Mouse (Mus musculus) megakaryocyte-erythroid progenitor cell, adult 5-6 weeks (primary cell): ENCODE results near the gene Ophn1. TPM values are rescaled to one million over a fixed set of nuclear protein-coding genes. Genes with fewer than 3 reads are reported as not detected.

Source experiments
- ATAC-seq: replicated peaks from 2 replicates; pipeline ENCODE4 v1.8.0; 2016; ENCODE audit warnings: mild to moderate bottlenecking, inconsistent platforms; ENCODE audit not compliant: severe bottlenecking, poor library complexity, low FRiP score, low TSS enrichment
- total RNA-seq, 2 experiments: library from RNA; stranded (forward) in 1 of 2; stranded (reverse) in 1 of 2; fragments of 200-1000, 215-1000 nt in 1 of 2; fragments of >200 nt in 1 of 2; fragmentation: Nextera tagmentation in 1 of 2; gene quantifications; 2 replicates each; pipeline ENCODE4 v1.2.3; 2014 to 2017

Ophn1 gene
- total RNA-seq (2014; fragmentation: Nextera tagmentation): 3.3 TPM in 1 of 2 replicates, not detected in the other
- 0.42 and 1.7 TPM in 2 replicates for total RNA-seq (2017)

GRCm38 (mm10) chrX:98890406-98891116 lies at the start of gene Ophn1:
Ophn1 (minus strand) TSS chrX:98891025.
- 0 out of 2 replicates have a peak, but pooled peaks have one; percentile 41 for ATAC-seq

- ATAC-seq: peak; percentile 73
These were observed 46.9 kb upstream of the Ophn1 start for GRCm38 (mm10) chrX:98937555-98938294.

GRCm38 (mm10) chrX:98936707-98937554 lies 46.1 kb upstream of the Ophn1 start:
- ATAC-seq: peak; percentile 88

DNA sequence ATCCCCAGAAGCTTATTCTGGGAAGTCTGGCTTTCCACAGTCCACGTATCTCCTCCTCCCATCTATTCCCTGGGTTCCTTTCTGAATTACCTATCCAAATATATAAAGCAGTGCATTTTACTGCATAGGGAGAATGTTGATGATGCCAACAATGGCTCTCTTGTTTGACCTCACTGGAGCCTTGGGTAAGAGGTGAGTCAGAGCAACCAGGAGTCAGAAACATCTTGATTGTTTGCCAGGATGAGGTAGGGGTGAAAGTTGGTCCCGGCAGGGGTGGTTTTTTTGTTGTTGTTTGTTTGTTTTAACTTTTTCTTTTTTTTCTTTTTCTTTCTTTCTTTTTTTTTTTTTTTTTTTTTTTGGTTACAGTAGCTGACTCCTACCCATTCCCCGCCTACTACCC lies 45.3 kb upstream of the Ophn1 start, which contains the start of gene Yipf6:
TSS of gene Yipf6 (plus strand) at position 216 of the 400 bp plus-strand sequence.
- no peak for ATAC-seq

DNA sequence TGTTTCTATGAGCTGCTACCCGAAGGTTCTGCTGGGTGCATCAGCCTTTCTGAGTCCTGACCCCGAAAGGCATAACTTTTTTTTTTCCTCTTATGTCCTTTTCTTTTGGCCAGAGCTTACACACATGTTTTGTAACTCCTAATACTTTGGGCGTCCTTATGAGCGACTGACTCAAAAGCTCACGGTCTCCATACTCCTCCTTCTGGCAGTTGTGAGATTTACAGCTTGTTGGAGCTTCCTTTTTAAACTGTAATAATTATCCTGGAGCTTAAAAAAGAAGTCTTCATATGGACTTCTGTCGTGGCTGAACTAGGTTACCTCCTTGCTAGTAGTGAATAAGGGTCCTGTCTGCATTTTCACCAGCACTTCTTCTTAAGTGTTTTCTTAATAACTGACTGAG lies 28.6 kb upstream of the Ophn1 start:
- ATAC-seq: peak; percentile 91; the same call in 1 of the 2 replicates

DNA sequence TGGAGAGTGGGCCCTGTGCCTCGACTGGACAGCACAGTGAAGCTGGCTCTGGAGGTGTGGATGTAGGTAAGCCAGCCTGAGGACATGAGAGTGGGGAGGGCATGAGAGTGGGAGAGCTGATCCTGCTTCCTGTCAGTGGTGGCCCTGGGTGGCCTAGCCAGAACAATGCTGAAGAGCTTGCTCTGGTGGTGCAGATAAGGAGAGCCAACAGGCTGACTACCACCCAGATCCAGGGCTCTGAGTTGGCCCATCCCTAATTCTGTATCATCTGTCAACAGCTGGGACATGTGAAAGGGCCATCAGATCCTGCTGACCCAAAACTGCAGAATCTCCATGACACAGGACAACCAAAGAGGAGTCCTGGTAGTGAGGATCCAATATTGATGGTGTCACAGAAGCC lies 18.1 kb upstream of the Ophn1 start:
- peak; percentile 99 for ATAC-seq

DNA sequence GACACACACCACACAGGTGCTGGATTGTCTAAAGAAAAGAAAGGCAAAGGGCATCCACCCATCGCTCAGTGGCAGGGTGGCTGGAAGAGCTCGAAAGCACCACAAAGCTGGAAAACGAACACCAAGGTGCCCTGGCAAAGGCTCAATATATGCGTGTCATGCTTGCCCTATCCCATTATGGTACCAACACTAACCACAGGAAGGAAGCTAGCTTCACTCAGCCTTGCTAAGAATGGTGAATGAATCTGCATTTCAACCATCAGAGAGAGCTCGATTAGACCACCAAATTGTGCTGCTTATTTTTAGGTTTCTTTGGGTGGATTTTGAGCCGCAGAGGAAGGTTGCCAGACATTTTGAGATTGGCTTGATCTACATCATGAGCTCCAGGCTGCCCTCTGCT lies 13.4 kb upstream of the Ophn1 start:
- no peak for ATAC-seq

DNA sequence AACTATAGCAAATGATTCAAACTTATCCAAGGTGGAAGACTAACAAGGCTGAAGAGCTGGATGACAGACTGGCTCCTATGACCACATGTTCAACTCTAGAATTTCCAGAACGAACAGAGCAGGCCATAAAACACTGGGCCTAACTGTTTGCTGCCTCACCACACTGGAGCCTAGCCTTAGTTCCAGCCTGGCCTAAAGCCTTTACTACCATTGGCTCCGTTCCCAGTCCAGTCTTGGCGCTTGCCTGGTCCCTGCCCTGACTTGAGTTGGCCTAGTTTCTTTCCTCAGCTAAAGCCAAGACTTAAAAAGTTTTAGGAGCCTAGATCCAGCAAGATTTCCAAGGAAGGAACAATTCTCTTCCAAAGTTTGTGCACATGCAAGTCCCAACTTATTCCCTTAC lies 7.5 kb upstream of the Ophn1 start:
- ATAC-seq: no peak

DNA sequence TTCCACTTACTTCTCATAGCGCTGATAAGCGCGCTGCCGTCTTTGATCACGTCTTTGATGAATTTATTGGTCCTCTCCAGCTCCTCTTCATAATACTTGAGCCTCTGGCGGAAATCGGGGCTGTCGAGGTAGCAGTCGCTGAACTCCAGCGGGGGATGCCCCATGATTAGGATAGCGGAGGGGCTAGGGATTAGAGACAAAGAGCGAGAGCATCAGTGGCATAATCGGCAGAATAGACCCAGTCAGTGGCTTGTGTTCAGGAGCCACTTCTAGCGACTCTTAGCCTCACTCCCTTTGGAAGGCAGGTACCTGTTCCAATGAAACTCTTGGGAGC lies 786 bp downstream of the Ophn1 start:
- no peak for ATAC-seq

- ATAC-seq: peak; percentile 44; the same call in 1 of the 2 replicates
These were observed 8.8 kb downstream of the Ophn1 start for GRCm38 (mm10) chrX:98881983-98882382.

DNA sequence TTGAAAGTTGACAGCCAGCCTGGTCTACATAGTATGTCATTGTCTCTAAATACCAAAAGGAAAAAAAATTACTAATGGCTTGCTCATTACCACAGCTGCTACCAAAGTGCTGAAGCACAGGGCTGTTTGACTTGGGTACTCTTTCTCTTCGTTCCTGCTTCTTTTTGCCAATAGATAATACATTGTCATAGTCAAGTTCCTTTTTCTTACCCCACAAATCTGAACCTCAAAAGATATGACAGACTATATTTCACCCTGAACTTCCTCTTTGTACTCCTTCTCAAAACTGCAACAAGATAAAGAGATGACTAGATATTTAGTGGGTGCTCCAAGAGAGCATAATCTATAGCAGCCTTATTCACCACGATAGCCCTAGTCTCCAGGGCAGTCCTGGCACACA lies 9.7 kb downstream of the Ophn1 start:
- ATAC-seq: no peak

- ATAC-seq: no peak
These were observed 10.5 kb downstream of the Ophn1 start for GRCm38 (mm10) chrX:98880314-98880713.

DNA sequence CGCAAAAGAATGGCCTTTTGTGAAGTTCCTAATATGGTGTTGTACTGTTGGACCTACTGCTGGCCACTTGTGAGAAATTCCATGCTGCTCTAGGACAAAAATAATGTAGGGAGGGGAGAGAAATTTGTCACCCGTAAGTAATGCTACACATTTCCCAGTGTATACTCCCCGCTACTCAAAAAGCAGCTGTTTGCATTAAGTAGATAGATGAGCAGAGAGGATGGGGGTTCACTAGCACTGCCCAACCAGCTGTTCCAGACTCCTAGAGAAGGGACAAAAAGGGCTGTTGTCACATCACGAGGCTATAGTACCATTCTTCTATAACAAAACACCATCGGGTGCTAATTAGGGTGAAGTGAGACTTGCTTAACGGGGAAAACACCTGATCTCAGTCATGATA lies 15.7 kb downstream of the Ophn1 start:
- ATAC-seq: no peak

DNA sequence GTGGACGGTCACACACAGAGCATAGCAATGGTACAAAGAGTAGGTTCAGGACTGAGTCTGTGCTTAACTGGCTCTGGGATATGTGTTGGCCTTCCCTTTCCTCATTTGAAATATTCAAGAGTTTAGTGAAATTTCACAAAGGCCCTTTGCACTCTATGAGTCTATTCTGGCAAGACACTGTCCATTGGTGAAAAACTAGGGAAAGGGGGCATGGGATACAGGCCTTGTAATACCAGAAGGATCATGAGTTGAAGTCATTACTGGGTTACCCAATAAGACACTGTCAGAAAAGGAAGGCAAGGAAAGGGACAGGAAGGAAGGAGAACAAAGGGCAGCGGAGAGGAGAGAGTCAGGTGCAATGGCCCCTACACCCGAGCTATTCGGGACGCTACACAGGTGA lies 16.7 kb downstream of the Ophn1 start:
- no peak for ATAC-seq

GRCm38 (mm10) chrX:98872064-98872463 lies 18.8 kb downstream of the Ophn1 start:
- no peak for ATAC-seq

GRCm38 (mm10) chrX:98870541-98870940 lies 20.3 kb downstream of the Ophn1 start:
- no peak for ATAC-seq

- 0 out of 2 replicates have a peak, but pooled peaks have one; percentile 44 for ATAC-seq
These were observed 21.1 kb downstream of the Ophn1 start for GRCm38 (mm10) chrX:98869735-98870134.

GRCm38 (mm10) chrX:98869165-98869564 lies 21.7 kb downstream of the Ophn1 start:
- no peak for ATAC-seq

GRCm38 (mm10) chrX:98860167-98860566 lies 30.7 kb downstream of the Ophn1 start:
- ATAC-seq: no peak

DNA sequence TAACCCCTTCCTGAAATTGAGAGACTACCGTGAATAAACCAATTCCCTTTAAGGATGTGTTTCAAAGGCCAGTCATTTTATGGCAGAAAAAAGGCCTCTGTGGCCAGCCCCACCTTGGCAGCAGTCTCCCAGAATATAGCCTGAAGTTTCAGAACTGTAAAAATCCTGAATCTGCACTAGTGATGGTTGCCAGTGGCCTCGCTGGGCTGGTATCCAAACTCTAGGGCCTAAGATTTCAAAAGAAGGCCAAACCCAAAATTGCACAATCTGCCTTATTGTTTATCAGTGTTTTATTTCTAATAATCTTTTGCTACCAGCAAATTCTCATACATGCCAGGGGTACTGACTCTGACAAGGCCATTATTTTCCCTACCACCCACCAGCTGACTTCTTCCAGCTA lies 34.8 kb downstream of the Ophn1 start:
- ATAC-seq: no peak
